Mouse (Mus musculus) CH12.LX (cell line): ENCODE data around the gene Rsc1a1. TPM values are rescaled to one million over a fixed set of nuclear protein-coding genes. Genes with fewer than 3 reads are reported as not detected.
A peak's percentile ranks its signal among the peaks of the same experiment; 100 is the strongest.

Experiments
- DNase-seq: peaks from one replicate; pipeline ENCODE4 v3.0.0-alpha.2; 2013; ENCODE audit errors: extremely low read depth
- H3K27ac ChIP-seq: 2 replicates; pipeline ENCODE4 v1.5.1; 2012; ENCODE audit warnings: low read depth, mild to moderate bottlenecking, control low read depth, moderate library complexity; ENCODE audit not compliant: insufficient read depth
- H3K27me3 ChIP-seq: replicated peaks from 2 replicates; pipeline ENCODE3; 2012; ENCODE audit warnings: inconsistent platforms
- H3K36me3 ChIP-seq, 2 experiments: replicated peaks in 1 of 2; 2 replicates each; pipeline versions ENCODE3 to v1.6.1; 2012; ENCODE audit warnings: inconsistent platforms in 1 of 2, low read length in 1 of 2, mild to moderate bottlenecking in 1 of 2, mixed read lengths in 1 of 2, moderate library complexity in 1 of 2; ENCODE audit not compliant: control insufficient read depth in 1 of 2, insufficient read depth in 1 of 2
- H3K4me1 ChIP-seq, 2 experiments: 2 replicates each; pipeline ENCODE4 v1.6.1; 2012; ENCODE audit warnings: inconsistent platforms in 1 of 2, moderate library complexity in 1 of 2; ENCODE audit not compliant: insufficient read depth in 2 of 2, control insufficient read depth in 1 of 2
- H3K4me2 ChIP-seq: 2 replicates; pipeline ENCODE4 v1.6.1; 2012; ENCODE audit warnings: low read depth, mild to moderate bottlenecking, control low read depth; ENCODE audit not compliant: poor library complexity, insufficient read depth, severe bottlenecking
- H3K4me3 ChIP-seq, 3 experiments: fragments of 150-350 bp in 1 of 3; sonication (generic) in 1 of 3; replicated peaks in 1 of 3; 2 replicates each; pipeline versions ENCODE3 to v1.5.1; 2011 to 2012; ENCODE audit warnings: low read depth in 2 of 3, low read length in 2 of 3, mild to moderate bottlenecking in 2 of 3, moderate library complexity in 2 of 3, control low read depth in 1 of 3, improper control_type of control experiment in 1 of 3, inconsistent platforms in 1 of 3, mixed read lengths in 1 of 3; ENCODE audit not compliant: poor library complexity in 1 of 3
- H3K79me2 ChIP-seq: replicated peaks from 2 replicates; pipeline ENCODE4 v1.6.1; 2012; ENCODE audit warnings: mild to moderate bottlenecking, moderate library complexity; ENCODE audit not compliant: control insufficient read depth, poor library complexity, insufficient read depth, severe bottlenecking; ENCODE audit errors: extremely low read depth
- H3K9ac ChIP-seq: 2 replicates; pipeline ENCODE4 v1.6.1; 2012; ENCODE audit warnings: low read depth, mild to moderate bottlenecking, control low read depth, moderate library complexity; ENCODE audit not compliant: insufficient read depth
- H3K9me3 ChIP-seq: replicated peaks from 2 replicates; pipeline ENCODE3; 2012; ENCODE audit warnings: low read length, inconsistent platforms, mixed read lengths
- BHLHE40 ChIP-seq: IDR thresholded peaks from 2 replicates; pipeline ENCODE4 v1.6.1; 2011; ENCODE audit warnings: mild to moderate bottlenecking, low read depth, low read length, improper control_type of control experiment
- E2F4 ChIP-seq: IDR thresholded peaks from 2 replicates; pipeline ENCODE4 v1.6.1; 2011; ENCODE audit warnings: low read depth, low read length, improper control_type of control experiment; ENCODE audit not compliant: insufficient replicate concordance
- ELF1 ChIP-seq: IDR thresholded peaks from 2 replicates; pipeline ENCODE4 v1.6.1; 2014; ENCODE audit warnings: low read depth, mild to moderate bottlenecking, inconsistent platforms, low read length, improper control_type of control experiment
- HCFC1 ChIP-seq: IDR thresholded peaks from 2 replicates; pipeline ENCODE4 v1.6.1; 2012; ENCODE audit warnings: low read depth, mild to moderate bottlenecking, inconsistent platforms, low read length, improper control_type of control experiment
- IRF4 ChIP-seq: IDR thresholded peaks from 2 replicates; pipeline ENCODE4 v1.6.1; 2014; ENCODE audit warnings: low read depth, mild to moderate bottlenecking, inconsistent platforms, low read length, improper control_type of control experiment
- KAT2A ChIP-seq: IDR thresholded peaks from 2 replicates; pipeline ENCODE4 v1.6.1; 2012; ENCODE audit warnings: low read length, improper control_type of control experiment, inconsistent platforms; ENCODE audit not compliant: insufficient replicate concordance
- MAX ChIP-seq: IDR thresholded peaks from 2 replicates; pipeline ENCODE4 v1.6.1; 2011; ENCODE audit warnings: low read length, improper control_type of control experiment
- MAZ ChIP-seq: IDR thresholded peaks from 2 replicates; pipeline ENCODE4 v1.6.1; 2012; ENCODE audit warnings: low read depth, mild to moderate bottlenecking, inconsistent platforms, low read length, improper control_type of control experiment, moderate library complexity
- MEF2A ChIP-seq: IDR thresholded peaks from 2 replicates; pipeline ENCODE4 v1.6.1; 2014; ENCODE audit warnings: low read depth, mild to moderate bottlenecking, inconsistent platforms, low read length, improper control_type of control experiment, borderline replicate concordance
- MXI1 ChIP-seq: IDR thresholded peaks from 2 replicates; pipeline ENCODE4 v1.6.1; 2011; ENCODE audit warnings: mild to moderate bottlenecking, low read depth, low read length, improper control_type of control experiment
- NELFE ChIP-seq: IDR thresholded peaks from 2 replicates; pipeline ENCODE4 v1.6.1; 2011; ENCODE audit warnings: low read depth, low read length, improper control_type of control experiment
- PAX5 ChIP-seq: IDR thresholded peaks from 2 replicates; pipeline ENCODE4 v1.6.1; 2012; ENCODE audit warnings: low read length, inconsistent platforms, mixed read lengths
- POLR2A ChIP-seq: IDR thresholded peaks from 2 replicates; pipeline ENCODE4 v1.6.1; 2011; ENCODE audit warnings: low read depth, mild to moderate bottlenecking, improper control_type of control experiment, low read length
- POLR2AphosphoS2 ChIP-seq: IDR thresholded peaks from 2 replicates; pipeline ENCODE4 v1.6.1; 2011; ENCODE audit warnings: low read depth, low read length, improper control_type of control experiment
- SMC3 ChIP-seq: IDR thresholded peaks from 2 replicates; pipeline ENCODE4 v1.6.1; 2011; ENCODE audit warnings: low read depth, low read length, improper control_type of control experiment
- TBP ChIP-seq: conservative IDR thresholded peaks from 2 replicates; pipeline ENCODE4 v1.6.1; 2011; ENCODE audit warnings: low read depth, low read length, improper control_type of control experiment
- TCF12 ChIP-seq: IDR thresholded peaks from 2 replicates; pipeline ENCODE4 v1.6.1; 2014; ENCODE audit warnings: low read depth, mild to moderate bottlenecking, inconsistent platforms, low read length, improper control_type of control experiment
- UBTF ChIP-seq: IDR thresholded peaks from 2 replicates; pipeline ENCODE4 v1.6.1; 2012; ENCODE audit warnings: low read depth, mild to moderate bottlenecking, inconsistent platforms, low read length, improper control_type of control experiment, moderate library complexity
- USF2 ChIP-seq: conservative IDR thresholded peaks from 2 replicates; pipeline ENCODE4 v1.6.1; 2011; ENCODE audit warnings: low read depth, low read length, improper control_type of control experiment
- ZC3H11A ChIP-seq: IDR thresholded peaks from 2 replicates; pipeline ENCODE4 v1.6.1; 2012; ENCODE audit warnings: low read depth, mild to moderate bottlenecking, inconsistent platforms, low read length, improper control_type of control experiment
- ZKSCAN1 ChIP-seq: IDR thresholded peaks from 2 replicates; pipeline ENCODE4 v1.6.1; 2012; ENCODE audit warnings: low read depth, inconsistent platforms, low read length, improper control_type of control experiment, borderline replicate concordance
- ZMIZ1 ChIP-seq: IDR thresholded peaks from 2 replicates; pipeline ENCODE4 v1.6.1; 2012; ENCODE audit warnings: low read depth, mild to moderate bottlenecking, inconsistent platforms, low read length, improper control_type of control experiment
- dilution Hi-C: fragments of 300-500 bp; cut with MboI; formaldehyde crosslinking; loops from 2 replicates; pipeline ENCODE4 v1.14.3; 2020; ENCODE audit warnings: low sequenced_read_pairs; ENCODE audit not compliant: extremely low pct_unique_long_range_greater_than_20kb, extremely low pct_ligation_motif_present
- in situ Hi-C: fragments of 300-500 bp; cut with MboI; formaldehyde crosslinking; loops from 3 replicates; pipeline ENCODE4 v1.14.3; 2019; ENCODE audit warnings: low sequenced_read_pairs, low pct_ligation_motif_present, low pct_unique_long_range_greater_than_20kb, mixed read lengths
- polyA plus RNA-seq: library from polyadenylated mRNA; unstranded; fragments of >175 nt; gene quantifications from 2 replicates; pipeline ENCODE4 v1.2.1, GENCODE M21; 2012; ENCODE audit warnings: low read depth; ENCODE audit not compliant: insufficient read length
- total RNA-seq, 2 experiments: library from RNA; depleted of rRNA; stranded (reverse); fragments of 300-350 nt in 1 of 2; fragments of >200 nt in 1 of 2; gene quantifications; 2 replicates each; pipeline ENCODE4 v1.2.3; 2012 to 2014

Rsc1a1 gene
- total and polyA plus RNA-seq, 3 experiments, result 3.4 to 14.0 (median 7.0) TPM

GRCm38 (mm10) chr4:141724594-141724993 lies 39.2 kb upstream of the Rsc1a1 start:
- Histone ChIP-seq H3K27ac (no peak overlapping the region), H3K4me1 (peaks cover 0 to 36% of the 10 kb centered on the region in 2 experiments; a peak in 2 of 4 replicates), H3K4me2 (no peak overlapping the region; the same call in 1 of the 2 replicates), H3K9me3 (peaks cover 11% of the 10 kb centered on the region), H3K9ac (no peak overlapping the region), H3K4me3 (no peak overlapping the region), H3K79me2 (peaks cover 32% of the 10 kb centered on the region), H3K27me3 (peaks cover 9% of the 10 kb centered on the region), H3K36me3 (peaks cover 5 to 16% of the 10 kb centered on the region in 2 experiments)
- no peak for TF ChIP-seq E2F4
- no peak for TF ChIP-seq ZMIZ1
- TF ChIP-seq NELFE, result no peak
- TF ChIP-seq ZC3H11A, result no peak
- no peak for TF ChIP-seq KAT2A
- TF ChIP-seq PAX5, result no peak
- no peak for DNase-seq
- dilution Hi-C loops (no loop called here), in situ Hi-C loops (no loop called here)

- Histone ChIP-seq H3K27ac (no peak overlapping the region), H3K4me3 (peak overlapping the region; percentile 60 to 92 (median 92)), H3K79me2 (peaks cover 36% of the 10 kb centered on the region), H3K4me2 (peak overlapping the region; percentile 85), H3K27me3 (peaks cover 7% of the 10 kb centered on the region), H3K36me3 (peaks cover 5 to 19% of the 10 kb centered on the region in 2 experiments), H3K9me3 (peaks cover 11% of the 10 kb centered on the region), H3K9ac (peak overlapping the region; percentile 82), H3K4me1 (peaks cover 0 to 44% of the 10 kb centered on the region in 2 experiments; a peak in 2 of 4 replicates)
- dilution Hi-C loops (no loop called here), in situ Hi-C loops (no loop called here)
- no peak for DNase-seq
- TF ChIP-seq TBP (0 out of 2 replicates have a peak, but pooled peaks have one; percentile 8), NELFE (no peak)
These were observed 38.3 kb upstream of the Rsc1a1 start for GRCm38 (mm10) chr4:141723673-141724068.

GRCm38 (mm10) chr4:141722731-141723672 lies 37.6 kb upstream of the Rsc1a1 start, which contains the start of gene Ddi2:
Gene Ddi2 (minus strand): TSS chr4:141723419.
- Histone ChIP-seq H3K4me2 (peak within 1 kb of the TSS; percentile 92), H3K27ac (peak within 1 kb of the TSS; percentile 55), H3K36me3 (peaks cover 5 to 20% of the 10 kb centered on the region in 2 experiments), H3K4me3 (peak within 1 kb of the TSS; percentile 83 to 92 (median 92)), H3K4me1 (peaks cover 2 to 49% of the 10 kb centered on the region in 2 experiments; a peak in 2 of 4 replicates), H3K9ac (peak within 1 kb of the TSS; percentile 97), H3K79me2 (peaks cover 43% of the 10 kb centered on the region), H3K27me3 (peaks cover 7% of the 10 kb centered on the region), H3K9me3 (peaks cover 11% of the 10 kb centered on the region)
- dilution Hi-C loops (no loop called here), in situ Hi-C loops (no loop called here)
- peak; percentile 78 for DNase-seq
- no peak for TF ChIP-seq MEF2A
- TF ChIP-seq USF2, result no peak
- peak; percentile 68 for TF ChIP-seq BHLHE40
- TF ChIP-seq UBTF, result peak; percentile 64; the same call in 1 of the 2 replicates
- peak; percentile 48 for TF ChIP-seq MXI1
- TF ChIP-seq ZKSCAN1, result no peak
- TF ChIP-seq HCFC1, result peak; percentile 65
- TF ChIP-seq POLR2AphosphoS2, result no peak
- peak; percentile 91 for TF ChIP-seq TCF12
- TF ChIP-seq MAX, result no peak
- TF ChIP-seq KAT2A, result peak; percentile 74; the same call in 1 of the 2 replicates
- TF ChIP-seq MAZ, result peak; percentile 71
- TF ChIP-seq IRF4, result peak; percentile 43; the same call in 1 of the 2 replicates
- 0 out of 2 replicates have a peak, but pooled peaks have one; percentile 22 for TF ChIP-seq TBP
- no peak for TF ChIP-seq SMC3
- TF ChIP-seq POLR2A, result peak; percentile 74
- peak; percentile 57 for TF ChIP-seq ELF1
- peak; percentile 78 for TF ChIP-seq ZMIZ1
